Mouse (Mus musculus): ENCODE measurements around the gene Trappc13. TPM values are rescaled to one million over a fixed set of nuclear protein-coding genes. Genes with fewer than 3 reads are reported as not detected.

The Trappc13 gene
- total RNA-seq, 1 experiment: 59.0 TPM

GRCm38 (mm10) chr13:104132561-104132960, 45.7 kb downstream of the Trappc13 start:
- no peak overlapping the region for H3K27ac ChIP-seq (ENCODE audit: insufficient read depth, low read depth, low read length, poor library complexity, severe bottlenecking)
- H3K4me3 ChIP-seq (ENCODE audit: insufficient read depth in 1 of 2, low read depth in 1 of 2, low read length in 2 of 2, poor library complexity in 1 of 2, severe bottlenecking in 1 of 2): no peak overlapping the region
- H3K9ac ChIP-seq (ENCODE audit: insufficient read depth, low read depth, low read length, poor library complexity, severe bottlenecking): no peak overlapping the region
- TF ChIP-seq HCFC1 (IDR thresholded peaks at IDR 0.05; ENCODE audit: borderline replicate concordance, insufficient read depth, low read length) (no peak), ZC3H11A (IDR thresholded peaks at IDR 0.05; ENCODE audit: borderline replicate concordance, low read depth, low read length) (no peak), ZNF384 (IDR thresholded peaks at IDR 0.05; ENCODE audit: low read depth, low read length) (no peak), MAFK (IDR thresholded peaks at IDR 0.05; ENCODE audit: insufficient read depth, low read depth, low read length) (no peak), CHD2 (IDR thresholded peaks at IDR 0.05; ENCODE audit: low read depth, low read length) (no peak)
- no peaks in the 10 kb centered on the region for H3K4me1 ChIP-seq (ENCODE audit: control insufficient read depth in 2 of 2, insufficient read depth in 2 of 2, low read length in 2 of 2, poor library complexity in 1 of 2)
- DNase-seq (ENCODE audit: low read depth, low spot score): no peak
- no peaks in the 10 kb centered on the region for H3K36me3 ChIP-seq (ENCODE audit: control insufficient read depth, insufficient read depth, low read length, poor library complexity, severe bottlenecking)
- no peaks in the 10 kb centered on the region for H3K9me3 ChIP-seq (ENCODE audit: control insufficient read depth, insufficient read depth, low read depth, low read length)
- in situ Hi-C loops (cut with MboI; ENCODE audit: low sequenced_read_pairs in 2 of 2, unreplicated experiment in 2 of 2): no loop called here

GRCm38 (mm10) chr13:104123662-104124381, 54.4 kb downstream of the Trappc13 start:
- Histone ChIP-seq H3K4me1 (ENCODE audit: control insufficient read depth in 2 of 2, insufficient read depth in 2 of 2, low read length in 2 of 2, poor library complexity in 1 of 2) (peaks cover 0 to 3% of the 10 kb centered on the region in 2 experiments; a peak in 3 of 4 replicates), H3K36me3 (ENCODE audit: control insufficient read depth, insufficient read depth, low read length, poor library complexity, severe bottlenecking) (no peaks in the 10 kb centered on the region), H3K4me3 (ENCODE audit: insufficient read depth in 1 of 2, low read depth in 1 of 2, low read length in 2 of 2, poor library complexity in 1 of 2, severe bottlenecking in 1 of 2) (no peak overlapping the region), H3K9me3 (ENCODE audit: control insufficient read depth, insufficient read depth, low read depth, low read length) (no peaks in the 10 kb centered on the region), H3K27ac (ENCODE audit: insufficient read depth, low read depth, low read length, poor library complexity, severe bottlenecking) (no peak overlapping the region), H3K9ac (ENCODE audit: insufficient read depth, low read depth, low read length, poor library complexity, severe bottlenecking) (no peak overlapping the region)
- in situ Hi-C loops (cut with MboI; ENCODE audit: low sequenced_read_pairs in 2 of 2, unreplicated experiment in 2 of 2): no loop called here
- TF ChIP-seq ZC3H11A (IDR thresholded peaks at IDR 0.05; ENCODE audit: borderline replicate concordance, low read depth, low read length) (no peak), CHD2 (IDR thresholded peaks at IDR 0.05; ENCODE audit: low read depth, low read length) (no peak), MAFK (IDR thresholded peaks at IDR 0.05; ENCODE audit: insufficient read depth, low read depth, low read length) (no peak), HCFC1 (IDR thresholded peaks at IDR 0.05; ENCODE audit: borderline replicate concordance, insufficient read depth, low read length) (no peak), ZNF384 (IDR thresholded peaks at IDR 0.05; ENCODE audit: low read depth, low read length) (no peak)
- no peak for DNase-seq (ENCODE audit: low read depth, low spot score)

GRCm38 (mm10) chr13:104122078-104122840, 56.0 kb downstream of the Trappc13 start:
- no peak overlapping the region for H3K27ac ChIP-seq (ENCODE audit: insufficient read depth, low read depth, low read length, poor library complexity, severe bottlenecking)
- no peaks in the 10 kb centered on the region for H3K9me3 ChIP-seq (ENCODE audit: control insufficient read depth, insufficient read depth, low read depth, low read length)
- H3K9ac ChIP-seq (ENCODE audit: insufficient read depth, low read depth, low read length, poor library complexity, severe bottlenecking): no peak overlapping the region
- no peak for TF ChIP-seq MAFK (IDR thresholded peaks at IDR 0.05; ENCODE audit: insufficient read depth, low read depth, low read length)
- TF ChIP-seq CHD2 (IDR thresholded peaks at IDR 0.05; ENCODE audit: low read depth, low read length): no peak
- TF ChIP-seq ZNF384 (IDR thresholded peaks at IDR 0.05; ENCODE audit: low read depth, low read length): no peak
- TF ChIP-seq HCFC1 (IDR thresholded peaks at IDR 0.05; ENCODE audit: borderline replicate concordance, insufficient read depth, low read length): no peak
- TF ChIP-seq ZC3H11A (IDR thresholded peaks at IDR 0.05; ENCODE audit: borderline replicate concordance, low read depth, low read length): no peak
- no peak overlapping the region; a peak in 1 of 4 replicates for H3K4me3 ChIP-seq (ENCODE audit: insufficient read depth in 1 of 2, low read depth in 1 of 2, low read length in 2 of 2, poor library complexity in 1 of 2, severe bottlenecking in 1 of 2)
- peak; percentile 28 for DNase-seq (ENCODE audit: low read depth, low spot score)
- no peaks in the 10 kb centered on the region for H3K36me3 ChIP-seq (ENCODE audit: control insufficient read depth, insufficient read depth, low read length, poor library complexity, severe bottlenecking)
- in situ Hi-C loops (cut with MboI; ENCODE audit: low sequenced_read_pairs in 2 of 2, unreplicated experiment in 2 of 2): no loop called here
- H3K4me1 ChIP-seq (ENCODE audit: control insufficient read depth in 2 of 2, insufficient read depth in 2 of 2, low read length in 2 of 2, poor library complexity in 1 of 2): peaks cover 0 to 3% of the 10 kb centered on the region in 2 experiments; a peak in 3 of 4 replicates

- no peaks in the 10 kb centered on the region for H3K36me3 ChIP-seq (ENCODE audit: control insufficient read depth, insufficient read depth, low read length, poor library complexity, severe bottlenecking)
- no peaks in the 10 kb centered on the region for H3K9me3 ChIP-seq (ENCODE audit: control insufficient read depth, insufficient read depth, low read depth, low read length)
- peaks cover 0 to 2% of the 10 kb centered on the region in 2 experiments; a peak in 1 of 4 replicates for H3K4me1 ChIP-seq (ENCODE audit: control insufficient read depth in 2 of 2, insufficient read depth in 2 of 2, low read length in 2 of 2, poor library complexity in 1 of 2)
- H3K27ac ChIP-seq (ENCODE audit: insufficient read depth, low read depth, low read length, poor library complexity, severe bottlenecking): no peak overlapping the region
- no peak overlapping the region for H3K4me3 ChIP-seq (ENCODE audit: insufficient read depth in 1 of 2, low read depth in 1 of 2, low read length in 2 of 2, poor library complexity in 1 of 2, severe bottlenecking in 1 of 2)
- no peak overlapping the region for H3K9ac ChIP-seq (ENCODE audit: insufficient read depth, low read depth, low read length, poor library complexity, severe bottlenecking)
- in situ Hi-C loops (cut with MboI; ENCODE audit: low sequenced_read_pairs in 2 of 2, unreplicated experiment in 2 of 2): no loop called here
- no peak for TF ChIP-seq MAFK (IDR thresholded peaks at IDR 0.05; ENCODE audit: insufficient read depth, low read depth, low read length)
- no peak for TF ChIP-seq HCFC1 (IDR thresholded peaks at IDR 0.05; ENCODE audit: borderline replicate concordance, insufficient read depth, low read length)
- no peak for TF ChIP-seq ZNF384 (IDR thresholded peaks at IDR 0.05; ENCODE audit: low read depth, low read length)
- TF ChIP-seq ZC3H11A (IDR thresholded peaks at IDR 0.05; ENCODE audit: borderline replicate concordance, low read depth, low read length): no peak
- TF ChIP-seq CHD2 (IDR thresholded peaks at IDR 0.05; ENCODE audit: low read depth, low read length): no peak
- no peak for DNase-seq (ENCODE audit: low read depth, low spot score)
Observed at GRCm38 (mm10) chr13:104114827-104115226, 63.4 kb downstream of the Trappc13 start.

All from ES-E14 (cell line).